Mouse (Mus musculus): ENCODE measurements at regions not wholly inside any gene's neighbourhood (a gene's known extent, or its start where the extent isn't known, plus 50 kb on each side); places are given as distances from the start of the nearest gene placed in this dataset.
A peak's percentile ranks its signal among the peaks of the same experiment; 100 is the strongest.

- DNase-seq (ENCODE audit: low spot score in 2 of 2), result no peak
Measured at GRCm38 (mm10) chr8:10768181-10768580, 240.1 kb downstream of the Irs2 start.

DNA sequence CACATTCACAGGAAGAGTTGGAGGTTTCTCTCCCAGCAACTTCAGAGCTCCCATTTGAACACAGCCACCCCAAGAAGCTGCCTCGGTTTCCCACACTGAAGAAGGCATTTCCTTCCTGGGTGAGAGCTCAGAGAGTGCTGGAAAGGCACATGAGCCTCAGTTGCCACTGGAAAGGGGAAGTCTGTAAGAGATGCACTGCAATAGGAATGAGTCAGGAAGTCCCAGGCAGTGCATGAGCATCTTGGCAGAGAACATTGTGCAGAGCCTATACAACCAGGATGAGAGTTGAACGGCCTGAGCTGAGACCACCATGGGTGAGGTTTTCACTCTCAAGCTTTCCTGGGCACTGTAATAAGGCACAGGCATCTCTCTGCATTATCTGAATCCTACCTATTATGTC, 244.4 kb downstream of the Irs2 start:
- DNase-seq (ENCODE audit: low spot score in 2 of 2), result no peak

DNA sequence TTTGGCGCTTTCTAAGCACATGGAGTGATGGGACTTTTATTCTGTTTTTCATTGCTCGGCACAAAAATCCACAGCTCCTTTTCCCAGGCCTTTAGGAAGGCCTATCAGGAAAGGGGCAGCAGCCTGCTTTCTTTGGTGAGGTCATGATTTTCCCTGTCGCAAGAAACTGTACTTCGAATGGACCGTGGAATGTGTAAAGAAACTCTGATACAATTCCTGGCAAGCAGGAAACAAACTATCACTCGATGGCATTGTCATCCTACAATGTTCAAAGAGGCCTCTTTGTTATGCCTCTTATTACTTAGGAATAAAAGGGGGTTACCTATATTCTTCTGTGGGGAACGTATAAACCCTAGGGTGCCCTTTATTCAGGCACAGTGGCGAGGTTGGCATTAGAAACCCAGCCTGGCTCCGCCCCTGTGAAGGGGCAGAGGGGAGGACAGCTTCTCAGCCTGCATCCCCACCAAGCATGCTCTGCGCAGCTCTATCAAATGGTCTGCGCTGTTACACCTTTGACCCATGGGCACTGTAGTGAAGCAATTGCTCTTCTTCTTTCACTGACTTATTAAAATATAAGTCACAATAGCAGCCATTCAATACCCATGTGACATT, 246.5 kb downstream of the Irs2 start:
- no peak for DNase-seq (ENCODE audit: low spot score in 2 of 2)

- DNase-seq (ENCODE audit: low spot score in 2 of 2), result peak; percentile 58 to 65
Measured at GRCm38 (mm10) chr8:10760851-10761693, 247.2 kb downstream of the Irs2 start.

GRCm38 (mm10) chr8:10760231-10760630, 248.0 kb downstream of the Irs2 start:
- DNase-seq (ENCODE audit: low spot score in 2 of 2), result no peak

DNA sequence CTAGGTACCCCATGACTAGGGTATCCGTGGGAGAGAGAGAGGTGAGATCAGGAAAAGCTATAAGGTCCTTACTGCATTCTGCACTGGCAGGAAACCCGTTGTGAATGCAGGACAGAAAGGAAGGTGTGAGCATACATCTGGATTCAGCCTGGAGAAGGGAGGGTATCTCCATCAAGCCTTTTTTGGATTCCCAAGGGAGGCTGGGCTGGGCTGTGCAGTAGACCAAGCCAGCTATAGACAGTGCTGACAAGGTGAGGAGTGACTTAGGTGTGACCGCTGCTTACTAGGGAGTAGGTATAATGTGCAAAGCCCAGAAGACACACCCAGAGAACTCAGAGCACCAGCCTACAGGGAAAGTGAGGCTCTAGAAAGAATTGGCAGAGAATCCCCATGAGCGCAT, 250.1 kb downstream of the Irs2 start:
- no peak for DNase-seq (ENCODE audit: low spot score in 2 of 2)

DNA sequence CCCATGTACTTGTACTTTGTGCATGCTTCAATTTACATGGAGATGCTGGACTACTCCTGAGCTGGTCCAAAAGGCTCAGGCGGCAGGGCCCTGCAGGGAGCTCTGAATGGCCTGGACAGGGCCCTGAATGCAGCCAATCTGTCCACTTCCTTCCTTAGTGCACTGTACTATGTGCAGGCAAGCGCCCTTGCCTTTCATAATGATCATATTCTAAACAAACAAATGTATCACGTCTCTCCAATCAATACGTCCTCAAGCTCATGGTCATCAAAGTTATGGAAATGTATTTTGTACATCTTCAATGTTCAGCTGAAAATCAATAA, 253.3 kb downstream of the Irs2 start:
- no peak for DNase-seq (ENCODE audit: low spot score in 2 of 2)

GRCm38 (mm10) chr8:10754232-10754985, 253.8 kb downstream of the Irs2 start:
- DNase-seq (ENCODE audit: low spot score in 2 of 2), result no peak

GRCm38 (mm10) chr8:10753056-10753455, 255.2 kb downstream of the Irs2 start:
- no peak for DNase-seq (ENCODE audit: low spot score in 2 of 2)

- DNase-seq (ENCODE audit: low spot score in 2 of 2), result no peak
Measured at GRCm38 (mm10) chr8:10747150-10747549, 261.1 kb downstream of the Irs2 start.

DNA sequence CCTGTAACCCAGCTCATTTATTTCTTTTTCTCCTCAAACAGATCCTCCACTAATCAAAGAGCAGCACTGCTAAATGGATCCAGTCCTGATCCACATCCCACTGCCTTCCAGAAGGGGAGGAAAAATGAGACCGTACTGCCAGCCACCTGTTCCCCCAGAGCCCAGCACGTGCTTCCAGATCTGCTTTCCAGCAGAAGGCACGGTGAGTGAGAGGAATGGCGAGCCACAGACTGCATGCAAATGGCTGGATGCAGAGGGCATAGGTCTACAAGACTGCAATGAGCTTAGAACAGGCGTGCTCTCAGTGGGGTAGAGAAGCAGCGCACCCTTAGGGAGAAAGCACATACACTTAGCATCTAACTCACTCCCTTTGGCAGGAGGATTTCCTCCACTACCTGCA, 265.0 kb downstream of the Irs2 start:
- DNase-seq (ENCODE audit: low spot score in 2 of 2), result peak; percentile 32 to 38

DNA sequence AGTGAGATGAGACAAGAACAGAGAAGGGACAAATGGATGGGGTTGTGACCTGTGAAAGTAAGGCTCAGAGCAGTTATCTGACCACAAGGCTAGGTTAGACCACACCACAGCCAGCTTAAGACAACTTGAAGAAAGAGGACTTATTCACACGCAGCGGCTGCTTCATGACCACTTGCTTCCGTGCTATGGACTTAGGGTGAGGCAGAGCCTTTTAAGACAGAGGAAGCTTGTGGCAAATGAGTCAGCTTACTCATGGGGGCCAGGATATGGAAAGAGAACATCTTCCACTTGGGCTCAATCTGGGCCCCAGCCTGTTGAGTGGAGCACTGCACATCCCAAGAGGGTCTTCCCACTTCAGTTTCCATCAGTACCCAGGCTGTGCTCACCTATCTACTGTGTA, 267.4 kb downstream of the Irs2 start:
- no peak for DNase-seq (ENCODE audit: low spot score in 2 of 2)

DNA sequence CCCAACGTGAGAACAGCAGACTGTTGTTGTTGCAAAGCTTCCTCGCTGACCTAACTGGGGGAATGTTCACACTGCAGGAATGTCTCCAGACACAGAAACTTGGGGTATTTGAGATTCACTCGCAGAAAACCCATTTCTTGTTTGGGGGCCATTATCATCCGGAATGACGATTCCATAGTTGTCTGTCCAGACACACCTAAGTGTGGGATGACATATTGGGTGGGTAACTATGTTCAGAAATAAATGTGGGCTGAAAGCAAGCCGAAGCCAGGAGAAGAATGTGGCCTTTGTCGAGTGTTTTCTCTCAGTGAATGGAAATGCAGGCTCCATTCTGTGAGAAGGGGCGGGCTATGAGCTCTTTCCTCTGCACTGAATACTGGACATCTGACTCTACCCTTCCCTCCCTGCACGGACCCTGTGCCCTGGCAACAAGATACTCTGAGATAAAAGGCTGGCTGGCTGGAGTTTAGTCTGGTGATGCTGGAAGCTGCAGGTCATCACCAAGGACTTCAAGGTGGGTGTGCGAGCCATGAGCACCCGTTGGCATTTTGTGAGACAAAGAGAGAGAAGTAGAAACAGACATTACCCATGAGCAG, 269.7 kb downstream of the Irs2 start:
- DNase-seq (ENCODE audit: low spot score in 2 of 2), result no peak

DNA sequence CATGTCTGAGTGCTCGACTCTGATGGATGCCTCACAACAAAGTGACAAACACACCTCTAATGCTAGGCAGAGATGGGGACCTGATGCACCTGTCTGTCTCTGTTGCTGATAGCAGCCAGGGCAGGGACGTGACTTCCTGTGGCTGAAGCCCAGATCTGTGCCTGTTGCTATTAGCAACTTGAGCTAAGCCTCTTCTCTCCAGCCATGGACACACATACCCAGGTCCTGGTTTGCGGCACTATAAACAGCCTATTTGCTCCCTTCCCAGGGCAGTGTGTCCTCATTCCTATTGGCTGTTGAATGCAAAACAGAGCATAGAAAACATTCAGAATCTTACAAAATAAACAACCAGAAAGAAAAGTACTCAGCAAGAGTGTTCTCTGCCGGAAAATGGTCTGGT, 273.5 kb downstream of the Irs2 start:
- DNase-seq (ENCODE audit: low spot score in 2 of 2), result no peak

- DNase-seq (ENCODE audit: low spot score in 2 of 2), result no peak
Measured at GRCm38 (mm10) chr8:10723332-10723731, 284.9 kb downstream of the Irs2 start.

DNA sequence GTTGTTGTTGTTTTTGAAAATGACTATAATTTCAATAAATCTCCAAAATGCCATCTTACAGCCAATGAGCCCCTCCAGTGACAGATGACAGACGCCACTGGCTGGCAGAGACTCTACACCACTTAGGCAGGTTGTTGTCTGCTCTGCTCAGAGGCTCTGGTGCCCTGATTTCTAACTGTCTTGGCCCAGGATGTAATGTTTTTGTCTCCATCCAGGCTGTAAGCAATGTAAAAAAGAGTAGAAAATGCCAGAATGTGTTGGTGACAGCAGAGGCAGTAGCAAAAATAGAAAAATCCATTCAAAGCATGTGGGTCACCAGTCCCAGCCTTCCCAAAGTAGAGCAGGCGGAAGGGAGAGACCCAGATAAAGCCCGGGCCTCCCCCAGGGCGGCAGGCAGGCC, 285.5 kb downstream of the Irs2 start:
- peak in 1 of 2 experiments; percentile 42 for DNase-seq (ENCODE audit: low spot score in 2 of 2)

DNA sequence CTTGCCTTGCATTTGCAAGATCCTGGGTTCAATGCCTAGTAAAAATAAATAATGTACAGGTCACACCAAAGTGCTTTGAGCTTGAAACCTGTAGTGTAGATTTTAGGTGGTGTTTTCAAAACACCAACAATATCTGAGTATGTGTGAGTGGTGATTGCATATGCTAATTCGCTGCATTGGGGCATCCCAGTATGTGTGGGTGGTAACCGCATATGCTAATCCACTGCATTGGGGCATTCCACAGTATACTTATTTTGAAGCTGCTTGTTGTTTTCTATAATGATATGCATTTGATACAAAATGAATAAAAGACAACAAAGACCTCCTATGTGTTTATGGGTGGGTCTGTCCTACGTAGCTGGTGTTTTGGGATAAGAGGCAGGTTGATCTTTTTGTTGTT, 285.9 kb downstream of the Irs2 start:
- DNase-seq (ENCODE audit: low spot score in 2 of 2), result no peak

GRCm38 (mm10) chr8:10721146-10721862, 287.0 kb downstream of the Irs2 start:
- DNase-seq (ENCODE audit: low spot score in 2 of 2), result no peak

DNA sequence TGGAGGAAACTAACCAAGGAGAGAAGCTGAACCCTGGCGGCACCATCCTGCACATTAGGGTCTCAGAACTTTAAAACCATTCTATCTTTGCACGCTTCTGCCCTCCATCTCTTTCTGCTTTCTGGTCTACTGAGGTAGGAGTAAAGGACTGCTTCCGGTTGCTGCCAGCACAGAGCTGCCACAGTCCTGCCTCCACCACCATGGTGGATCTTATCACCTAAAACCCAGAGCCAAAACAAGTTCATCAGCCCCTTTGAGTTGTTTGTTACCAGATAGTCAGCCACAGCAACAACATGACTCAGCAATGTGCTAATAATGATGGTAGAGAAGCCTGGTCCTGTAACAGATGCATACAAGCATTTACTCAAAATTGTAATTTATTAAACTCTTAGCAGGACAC, 287.9 kb downstream of the Irs2 start:
- DNase-seq (ENCODE audit: low spot score in 2 of 2), result no peak

GRCm38 (mm10) chr8:10719411-10719810, 288.8 kb downstream of the Irs2 start:
- no peak for DNase-seq (ENCODE audit: low spot score in 2 of 2)

DNA sequence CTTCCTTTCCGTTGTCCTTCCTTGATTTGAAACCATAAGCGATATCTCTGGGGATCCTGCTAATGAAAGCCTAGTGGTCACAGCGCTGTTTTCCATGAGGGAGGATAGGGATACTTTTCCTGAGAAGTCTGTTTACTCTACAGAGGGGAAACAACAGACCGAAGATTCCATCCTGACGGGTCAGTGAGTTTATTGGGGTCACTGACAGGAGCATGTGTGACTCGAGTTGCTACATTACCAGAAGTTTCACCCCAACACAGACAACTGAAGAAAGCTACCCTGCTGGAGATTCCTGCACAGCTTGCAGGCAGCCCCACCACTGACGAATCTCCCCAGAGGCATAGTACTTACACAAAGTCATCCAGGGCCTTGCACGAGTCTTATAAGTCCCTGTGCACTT, 291.0 kb downstream of the Irs2 start:
- DNase-seq (ENCODE audit: low spot score in 2 of 2), result no peak

DNA sequence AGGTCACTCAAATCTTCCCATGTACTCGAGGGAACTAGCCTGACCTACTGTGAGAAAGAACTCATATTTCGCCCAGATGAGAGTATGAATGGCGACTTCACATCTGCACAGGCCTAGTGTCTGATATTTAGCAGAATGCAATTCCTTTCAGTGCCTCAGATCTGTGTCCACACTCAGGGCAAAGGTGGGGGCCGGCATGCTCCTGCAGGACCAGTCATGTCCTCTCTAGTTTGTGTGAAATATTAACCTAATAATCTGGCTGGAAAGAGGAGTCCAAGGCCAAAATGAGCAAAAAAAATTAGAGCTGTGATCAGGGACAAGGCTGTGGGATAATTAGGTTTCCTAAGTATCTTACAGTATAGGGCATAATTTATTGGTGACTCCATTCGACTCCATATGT, 292.1 kb downstream of the Irs2 start:
- no peak for DNase-seq (ENCODE audit: low spot score in 2 of 2)

Data from right cerebral cortex, postnatal 10 days (tissue).